Mouse (Mus musculus): ENCODE measurements around the gene Sohlh2. TPM values are rescaled to one million over a fixed set of nuclear protein-coding genes. Genes with fewer than 3 reads are reported as not detected.
"Not testable (repeated sequence)": the region's sequence is repeated elsewhere in the genome, so short reads cannot be mapped to it uniquely, and the experiment has no call there.

Sohlh2 gene
- total RNA-seq (2021), result not detected
- long read RNA-seq, experiment 1, result 0 reads
- long read RNA-seq, experiment 2, result 0 reads

DNA sequence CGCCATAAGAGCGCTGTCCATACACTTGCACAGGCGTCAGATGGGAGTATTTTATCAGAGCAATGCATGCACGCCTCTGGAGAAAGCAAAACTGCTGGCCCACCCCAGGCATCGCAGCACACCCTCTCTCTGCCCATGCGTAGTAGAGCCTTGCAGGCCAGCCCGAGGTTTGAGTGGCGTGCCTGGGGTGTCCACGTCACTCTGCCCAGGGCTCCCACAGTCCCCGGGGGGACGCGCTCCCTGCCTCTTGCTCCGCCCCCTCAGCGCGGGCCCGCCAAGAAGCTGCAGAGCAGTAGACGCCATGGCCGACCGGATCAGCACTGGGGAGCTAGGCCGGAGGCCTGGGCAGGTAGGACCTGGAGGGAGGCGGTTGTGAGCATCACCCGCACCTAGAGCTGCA is at the start of gene Sohlh2:
Sohlh2 (plus strand) TSS at position 263 of the 400 bp plus-strand sequence.
- DNase-seq (ENCODE audit: low spot score), result no peak

DNA sequence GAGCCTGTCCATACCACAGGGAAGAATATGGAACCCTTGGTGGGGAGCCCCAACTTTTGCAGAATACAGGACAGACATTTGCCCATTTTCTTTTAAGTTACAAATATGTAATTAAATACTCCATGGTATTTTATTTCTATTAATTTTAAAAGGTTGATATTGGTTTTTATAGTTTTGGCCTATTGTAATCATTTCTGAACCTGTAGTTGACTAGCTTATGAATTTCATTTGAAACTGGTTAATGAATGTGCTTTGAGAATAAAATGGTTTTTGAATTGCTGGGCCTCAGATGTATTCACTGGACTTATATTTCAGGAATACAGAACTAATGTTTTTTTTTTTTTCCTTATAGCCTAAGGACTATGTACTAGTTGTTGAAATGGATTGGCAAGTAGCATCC is 44.8 kb upstream of the Sohlh2 start, which contains the start of gene Ccdc169:
Ccdc169 (plus strand) TSS at position 301 of the 400 bp plus-strand sequence.
- DNase-seq (ENCODE audit: low spot score), result no peak

DNA sequence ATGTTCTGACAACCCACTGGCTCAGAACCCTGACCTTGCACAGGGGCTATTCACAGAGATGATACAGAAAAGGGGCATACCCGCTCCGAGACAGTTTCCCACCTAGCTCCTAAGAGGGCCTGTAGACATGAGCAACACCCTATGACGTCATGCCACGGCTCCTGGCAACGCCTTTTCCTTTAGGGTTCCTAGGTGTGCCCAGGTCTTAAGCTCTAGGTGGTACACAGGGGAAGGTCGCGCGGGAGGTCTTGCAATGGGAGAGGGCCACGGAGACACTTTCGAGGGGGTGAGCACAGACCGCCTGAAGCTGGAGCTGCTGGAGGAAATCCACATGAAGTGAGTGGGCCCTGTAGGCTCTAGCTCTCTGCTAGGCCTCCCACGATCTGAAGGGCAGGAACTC is 42.0 kb upstream of the Sohlh2 start:
- DNase-seq (ENCODE audit: low spot score), result no peak

DNA sequence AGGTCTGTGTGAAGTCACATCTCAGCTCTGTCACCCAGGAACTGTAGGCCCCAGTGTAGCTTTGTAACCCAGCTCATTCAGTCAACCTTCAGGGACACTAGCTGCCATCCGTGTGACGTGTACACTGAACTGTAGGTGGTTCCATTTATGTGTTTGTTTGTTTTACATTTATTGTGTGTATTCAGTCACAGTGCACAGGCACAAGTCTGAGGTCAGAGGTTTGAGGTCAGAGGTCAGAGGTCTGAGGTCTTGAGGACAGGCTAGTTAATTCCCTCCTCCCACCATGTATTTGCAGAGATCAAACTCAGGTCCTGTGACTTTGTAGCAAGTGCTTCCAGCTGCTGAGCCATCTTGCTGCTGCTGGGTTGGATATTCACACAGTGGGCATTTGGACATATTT is 40.4 kb upstream of the Sohlh2 start:
- DNase-seq (ENCODE audit: low spot score), result no peak

DNA sequence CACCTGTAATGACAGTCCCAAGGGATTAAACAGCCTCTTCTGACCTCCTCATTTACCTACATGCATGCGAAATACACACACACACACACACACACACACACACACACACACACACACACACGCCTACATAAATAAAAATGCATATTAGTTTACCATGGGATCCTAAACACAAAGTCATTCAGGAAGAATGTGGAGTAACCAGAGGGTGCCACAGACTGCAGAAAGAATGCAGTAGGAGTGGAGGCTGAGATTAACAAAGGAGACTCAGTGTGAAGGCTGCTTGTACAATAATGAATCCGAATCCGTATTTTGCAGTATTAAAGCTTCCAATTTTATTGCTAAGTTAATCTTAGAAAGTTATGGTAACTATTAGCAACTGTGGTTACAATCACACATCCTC is 36.9 kb upstream of the Sohlh2 start:
- DNase-seq (ENCODE audit: low spot score), result no peak

DNA sequence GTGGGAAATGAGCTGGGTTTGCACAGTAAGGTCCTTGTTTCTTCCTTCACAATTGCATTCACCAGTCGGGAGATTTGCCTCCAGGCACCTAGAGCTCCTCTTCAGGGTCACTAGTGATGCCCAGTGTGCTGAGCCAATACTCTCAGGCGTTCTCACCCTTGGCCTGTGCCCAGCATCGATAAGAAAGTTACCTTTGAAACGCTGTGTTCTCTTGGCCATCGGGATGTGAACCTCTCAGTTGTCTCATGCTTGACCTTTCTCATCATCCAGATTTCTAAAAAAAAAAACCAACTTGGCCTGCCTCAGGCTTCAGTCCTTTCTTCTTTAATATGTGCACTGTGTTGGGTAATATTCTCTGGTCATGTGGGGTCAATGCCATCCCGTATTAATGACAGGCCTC is 35.4 kb upstream of the Sohlh2 start:
- DNase-seq (ENCODE audit: low spot score), result no peak

DNA sequence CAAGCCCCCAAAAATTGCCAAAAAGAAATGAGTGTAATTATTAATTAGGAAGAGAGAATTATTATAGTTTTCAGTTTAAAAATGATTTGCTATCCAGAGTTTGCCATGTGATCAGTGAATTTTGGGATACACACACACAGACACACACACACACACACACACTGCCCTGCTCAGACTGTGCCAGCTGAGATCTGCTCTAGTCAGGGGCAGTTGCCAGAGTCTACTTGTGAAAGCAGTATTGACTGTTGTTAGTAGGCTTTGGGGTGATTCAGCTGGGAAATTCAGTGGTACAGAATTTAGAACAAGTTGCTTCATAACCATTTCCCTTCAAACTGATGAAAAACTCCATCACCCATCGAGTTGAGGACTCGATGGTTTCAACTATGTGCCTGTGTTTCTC is 34.7 kb upstream of the Sohlh2 start:
- no peak for DNase-seq (ENCODE audit: low spot score)

DNA sequence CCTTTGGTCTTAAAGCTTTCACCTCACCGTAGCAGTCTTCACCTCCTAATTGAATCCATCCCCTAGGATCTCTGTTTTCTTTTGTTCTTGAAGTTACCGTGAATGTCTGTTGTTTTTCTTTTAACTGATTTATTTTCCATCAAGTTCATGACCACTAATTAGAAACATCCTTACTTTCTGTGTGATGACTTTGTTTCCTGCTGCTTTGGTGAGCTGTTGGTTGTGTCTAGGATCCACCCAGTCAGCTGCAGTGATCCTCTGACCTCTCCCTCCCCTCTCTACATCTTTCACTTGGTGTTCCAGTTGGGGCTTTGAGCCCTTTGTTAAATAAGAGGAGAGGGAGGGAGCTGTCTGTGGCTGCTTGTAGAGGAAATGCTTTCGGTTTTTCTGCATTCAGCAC is 33.7 kb upstream of the Sohlh2 start:
- no peak for DNase-seq (ENCODE audit: low spot score)

DNA sequence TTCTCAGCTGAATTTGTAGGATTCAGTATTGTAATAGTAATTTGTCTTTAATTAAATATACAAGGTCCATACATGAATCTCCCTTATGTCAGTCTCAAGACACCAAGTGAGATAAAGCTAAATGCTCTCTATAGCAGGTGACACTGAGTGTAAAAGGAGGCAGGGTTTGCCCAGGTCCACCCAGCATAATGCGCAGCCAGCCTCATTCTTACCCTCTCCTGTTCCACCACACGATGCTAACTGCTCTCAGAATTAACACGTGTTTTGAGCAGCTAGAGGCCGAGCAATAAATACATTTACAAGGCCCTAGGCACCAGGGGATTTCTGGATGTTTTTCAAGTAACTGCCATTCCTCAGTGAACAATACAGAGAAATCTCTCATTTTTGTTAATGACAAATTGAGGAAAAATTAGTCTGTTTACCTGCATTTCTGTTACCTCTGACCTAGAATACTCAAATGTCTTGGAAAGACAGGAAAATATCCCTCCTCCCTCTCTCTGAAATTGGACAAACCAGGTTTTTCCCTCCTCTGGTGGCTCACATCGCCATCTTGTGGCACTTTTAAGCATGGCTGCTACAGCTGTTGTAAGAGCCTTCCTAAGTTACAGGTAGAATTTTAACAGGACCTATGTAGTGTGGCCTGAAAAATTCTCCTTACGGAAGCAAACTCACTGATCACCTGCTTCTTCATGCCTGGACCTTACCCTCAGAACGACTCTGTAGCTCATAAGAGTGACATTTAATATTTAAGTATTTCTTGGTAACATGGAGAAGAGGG is 30.0 kb upstream of the Sohlh2 start:
- DNase-seq (ENCODE audit: low spot score), result peak; percentile 45

DNA sequence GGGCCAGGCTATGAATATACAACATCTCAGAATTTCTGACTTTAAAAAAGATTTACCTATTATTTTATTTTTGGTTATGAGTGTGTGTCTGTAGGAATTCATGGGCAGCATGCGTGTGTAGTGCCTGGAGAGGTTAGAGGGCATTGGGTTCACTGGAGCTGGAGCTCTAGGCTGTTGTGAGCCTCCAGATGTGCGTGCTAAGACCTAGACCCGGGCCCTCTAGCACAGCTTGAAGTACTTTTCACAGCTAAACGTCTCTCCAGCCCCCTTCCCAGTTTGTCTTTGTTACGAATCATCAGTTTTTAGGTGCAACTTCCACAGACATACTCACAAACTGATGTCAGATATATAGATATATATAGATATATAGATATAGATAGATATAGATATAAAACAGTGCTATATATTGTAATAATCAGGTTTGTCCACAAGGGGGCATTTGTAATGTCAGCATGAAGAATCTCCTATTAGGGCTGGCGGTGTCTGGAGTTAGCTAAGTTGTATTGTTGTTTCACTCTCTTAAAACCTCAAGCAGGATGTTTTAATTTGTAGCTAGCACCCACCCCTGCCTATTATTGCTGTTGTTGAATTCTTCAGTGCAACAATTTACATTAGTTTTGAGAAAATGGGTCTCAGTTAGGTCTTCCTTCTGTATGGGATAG is 29.0 kb upstream of the Sohlh2 start:
- DNase-seq (ENCODE audit: low spot score), result no peak

DNA sequence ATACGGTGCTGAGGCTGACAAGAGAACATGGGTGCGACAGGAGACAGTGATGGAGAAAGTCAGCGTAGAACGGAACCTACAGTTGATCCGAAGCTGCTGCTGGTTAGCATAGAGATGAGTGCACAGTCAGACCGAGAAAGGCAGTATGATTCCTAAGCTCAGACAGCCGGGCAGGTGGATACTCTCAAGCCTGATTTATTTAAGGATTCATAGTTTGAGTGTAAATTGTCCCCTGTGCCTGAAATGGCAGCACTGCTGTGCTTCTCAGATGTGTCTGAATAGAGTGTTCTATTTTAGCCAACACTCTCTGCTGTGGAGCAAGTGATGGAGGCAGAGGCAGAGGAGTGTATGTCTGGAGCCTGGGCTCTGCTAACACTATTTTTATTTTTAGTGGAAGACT is 27.7 kb upstream of the Sohlh2 start:
- no peak for DNase-seq (ENCODE audit: low spot score)

DNA sequence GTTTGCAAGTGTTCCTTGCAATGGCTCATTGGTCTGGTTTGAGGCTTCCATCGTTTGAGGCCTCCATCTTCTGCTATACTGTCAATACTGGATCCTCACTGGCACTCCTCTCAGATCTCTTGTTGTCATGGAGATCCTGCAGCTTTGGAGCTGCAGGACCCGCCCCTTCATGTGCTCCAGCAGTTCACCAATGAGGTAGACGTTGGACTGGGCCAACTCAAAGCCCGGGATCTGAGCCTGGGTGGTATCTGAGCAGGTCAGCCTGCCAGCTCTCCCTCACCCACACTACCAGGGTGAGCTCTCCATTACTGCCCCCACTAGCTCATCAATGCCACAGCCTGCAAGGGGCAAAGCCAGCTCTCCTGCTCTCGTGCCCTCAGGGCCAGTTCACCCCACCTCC is 24.4 kb upstream of the Sohlh2 start:
- DNase-seq (ENCODE audit: low spot score), result no peak

DNA sequence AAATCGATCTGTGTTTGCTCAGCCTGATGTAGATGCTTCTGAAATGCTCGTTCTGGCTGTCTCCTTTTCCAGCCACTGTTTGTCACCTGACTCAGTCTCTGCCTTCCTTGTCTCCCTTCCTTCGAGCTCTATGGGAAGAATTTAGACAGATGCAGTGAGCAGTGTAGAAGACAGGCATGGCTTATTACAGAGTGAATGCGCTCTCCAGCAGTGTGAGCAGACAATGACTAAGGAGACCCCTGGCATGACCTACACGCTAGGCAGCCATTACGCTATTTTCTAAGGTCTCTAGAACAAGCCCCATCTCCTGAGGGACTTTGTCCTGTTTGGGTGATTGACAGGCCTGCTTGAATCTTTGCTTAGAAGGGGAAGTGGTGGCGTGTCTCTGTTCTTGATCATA is 20.7 kb upstream of the Sohlh2 start:
- no peak for DNase-seq (ENCODE audit: low spot score)

DNA sequence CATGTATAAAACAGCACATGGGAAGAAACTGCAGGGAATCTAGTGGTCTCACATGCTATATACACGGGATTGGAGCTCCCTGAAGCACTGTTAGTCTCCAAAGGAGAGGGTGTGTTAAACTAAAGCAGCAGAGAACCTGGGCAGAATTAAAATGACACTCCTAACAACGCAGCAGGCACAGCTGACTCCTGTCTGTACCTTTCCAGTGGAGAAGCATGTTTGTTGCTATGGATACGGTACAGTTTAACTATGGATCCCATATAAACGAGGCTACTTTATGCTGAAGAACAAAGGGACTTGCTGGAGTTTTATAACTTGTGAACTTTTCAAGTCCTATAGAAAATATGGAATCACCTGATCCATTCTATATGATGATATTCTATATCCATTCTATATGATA is 18.3 kb upstream of the Sohlh2 start:
- no peak for DNase-seq (ENCODE audit: low spot score)

DNA sequence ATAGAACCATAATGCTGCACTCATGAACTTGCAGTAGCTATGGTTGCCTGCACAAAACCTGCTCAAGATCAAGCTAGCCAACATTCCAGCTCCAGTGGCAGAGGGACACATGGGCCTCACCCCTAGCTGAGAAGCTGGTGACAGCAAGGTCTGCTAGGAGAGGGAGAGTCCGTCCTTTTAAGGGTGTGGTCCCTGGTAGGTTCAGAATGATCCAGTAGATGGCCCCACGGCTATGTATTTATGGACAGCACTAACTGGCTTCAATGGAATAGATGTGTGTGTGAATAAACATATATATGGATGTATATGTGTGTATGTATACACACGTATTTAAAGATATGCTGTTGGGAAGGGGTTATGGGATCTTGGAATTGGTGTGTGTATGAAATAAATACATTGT is 9.3 kb upstream of the Sohlh2 start:
- no peak for DNase-seq (ENCODE audit: low spot score)

DNA sequence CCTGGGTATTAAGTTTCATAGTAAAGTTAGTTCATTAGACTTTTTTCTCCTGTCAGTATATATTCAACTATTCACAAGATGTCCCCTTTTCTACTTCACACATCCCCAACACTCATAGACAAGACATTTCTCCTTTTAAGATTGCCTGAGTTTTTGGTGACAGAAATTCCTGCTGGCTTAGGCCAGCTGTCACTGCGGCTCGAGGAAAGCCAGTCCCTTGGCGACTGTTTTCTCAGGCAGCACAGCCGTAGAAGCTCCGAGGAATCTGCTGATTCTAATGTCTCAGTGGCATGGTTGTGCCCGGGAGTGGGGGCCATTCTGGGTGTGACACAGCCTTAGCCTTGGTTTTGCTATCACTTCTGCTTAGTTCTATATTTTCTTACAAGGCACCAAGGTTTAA is 4.6 kb upstream of the Sohlh2 start:
- no peak for DNase-seq (ENCODE audit: low spot score)

DNA sequence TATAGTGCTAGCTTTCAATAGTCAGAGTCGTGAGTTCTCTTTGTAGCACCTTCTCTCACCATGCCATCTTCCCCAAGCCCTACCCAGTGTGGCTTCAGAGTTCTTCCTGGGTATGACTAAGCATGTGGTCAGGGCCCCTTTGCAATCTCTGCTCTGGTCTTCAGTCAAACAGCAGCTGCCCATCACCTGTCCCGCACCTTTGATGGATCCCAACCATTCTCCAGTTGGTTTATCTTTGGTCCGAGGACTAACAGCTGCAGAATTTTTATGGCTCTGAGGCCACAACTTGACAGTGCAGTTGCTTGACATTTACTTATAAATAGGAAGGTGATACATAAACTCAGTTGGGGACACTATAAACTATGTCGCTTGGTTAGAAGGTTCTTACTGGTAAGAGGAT is 9.8 kb downstream of the Sohlh2 start:
- DNase-seq (ENCODE audit: low spot score), result no peak

DNA sequence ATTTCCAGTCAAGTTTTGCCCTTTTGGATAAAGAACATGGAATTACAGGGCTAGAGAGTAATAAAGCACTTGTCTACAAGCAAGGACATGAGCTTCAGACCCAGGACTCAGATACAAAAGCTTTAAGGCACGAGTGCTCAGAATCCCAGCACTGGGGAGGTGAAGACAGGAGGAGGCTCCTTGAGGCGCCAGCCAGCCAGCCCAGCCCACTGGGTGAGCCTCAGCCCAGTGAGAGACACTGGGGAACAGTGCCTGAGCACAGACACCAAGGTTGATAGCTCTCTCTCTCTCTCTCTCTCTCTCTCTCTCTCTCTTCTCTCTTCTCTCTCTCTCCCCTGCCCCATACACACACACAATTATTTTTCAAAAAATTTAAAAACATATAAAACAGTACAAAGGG is 11.5 kb downstream of the Sohlh2 start:
- no peak for DNase-seq (ENCODE audit: low spot score)

DNA sequence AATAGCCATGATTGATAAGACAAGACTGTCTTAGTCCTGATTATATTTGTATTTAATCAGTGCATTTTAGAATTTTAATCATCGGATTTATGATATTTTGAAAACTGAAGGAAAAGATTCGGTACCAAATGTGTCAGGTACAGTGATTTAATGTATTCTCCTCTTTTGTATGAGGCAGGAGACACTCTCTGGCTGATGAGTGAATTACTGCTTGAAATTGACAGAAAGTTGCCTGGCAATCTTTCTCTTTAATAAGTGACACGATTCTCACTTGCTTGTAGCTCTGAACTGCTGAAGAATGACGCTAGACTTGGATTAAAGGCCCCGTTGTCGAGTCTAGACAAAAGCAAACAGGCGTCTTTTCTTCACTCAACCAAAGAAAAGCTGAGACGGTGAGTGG is 13.0 kb downstream of the Sohlh2 start:
- no peak for DNase-seq (ENCODE audit: low spot score)

DNA sequence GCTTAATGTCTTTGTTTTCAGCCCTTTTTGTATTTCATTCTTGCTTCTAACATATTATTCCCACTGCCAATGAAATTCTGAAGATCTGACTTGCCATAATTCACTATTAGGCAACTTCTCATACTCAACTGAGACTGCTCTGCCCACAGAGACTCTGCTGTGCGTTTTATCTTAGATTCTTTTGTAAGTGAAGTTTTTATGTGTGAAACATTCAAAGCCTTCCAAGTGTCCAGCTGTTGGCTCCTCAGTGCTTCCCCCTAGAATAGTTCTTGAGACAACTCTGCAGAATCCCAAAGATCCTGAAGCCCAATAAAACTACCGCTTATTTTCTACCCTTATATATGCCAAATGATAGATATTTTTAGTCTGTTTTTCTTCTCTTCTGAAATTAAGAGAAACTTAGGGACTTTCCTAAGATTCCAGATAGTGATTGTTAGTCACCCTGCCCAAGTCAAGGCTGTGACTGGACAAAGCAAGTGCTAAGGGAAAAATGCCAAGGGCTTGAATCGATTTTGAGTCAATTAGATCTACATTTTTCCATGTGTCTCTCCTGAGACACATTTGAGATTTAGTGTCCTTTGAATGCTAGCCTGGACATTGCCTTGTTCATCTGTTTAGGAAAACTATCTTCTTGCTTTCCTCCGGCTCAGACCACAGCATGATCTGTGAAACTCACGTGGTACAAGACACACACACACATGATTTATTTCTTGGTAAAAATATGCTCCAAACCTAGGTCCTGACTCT is 13.9 kb downstream of the Sohlh2 start:
- peak; percentile 5 for DNase-seq (ENCODE audit: low spot score)

DNA sequence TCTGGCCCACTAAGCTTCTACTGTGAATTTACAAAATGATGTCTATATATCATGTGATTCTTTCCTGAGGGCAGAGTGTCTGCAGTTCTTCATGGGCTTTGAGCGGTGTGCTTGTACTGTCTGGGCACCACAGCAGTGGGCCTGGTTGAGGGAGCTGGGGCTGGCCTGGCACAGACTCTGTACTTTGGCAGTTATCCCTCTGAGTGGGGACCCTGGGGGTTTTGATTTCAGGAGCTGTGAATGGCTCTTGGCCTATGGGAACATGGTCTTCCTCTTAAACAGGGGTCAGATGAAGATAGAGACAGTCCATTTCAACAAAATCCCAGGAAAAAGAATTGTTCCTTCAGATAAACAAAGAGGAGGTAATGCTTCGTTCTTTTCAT is 14.5 kb downstream of the Sohlh2 start:
- no peak for DNase-seq (ENCODE audit: low spot score)

DNA sequence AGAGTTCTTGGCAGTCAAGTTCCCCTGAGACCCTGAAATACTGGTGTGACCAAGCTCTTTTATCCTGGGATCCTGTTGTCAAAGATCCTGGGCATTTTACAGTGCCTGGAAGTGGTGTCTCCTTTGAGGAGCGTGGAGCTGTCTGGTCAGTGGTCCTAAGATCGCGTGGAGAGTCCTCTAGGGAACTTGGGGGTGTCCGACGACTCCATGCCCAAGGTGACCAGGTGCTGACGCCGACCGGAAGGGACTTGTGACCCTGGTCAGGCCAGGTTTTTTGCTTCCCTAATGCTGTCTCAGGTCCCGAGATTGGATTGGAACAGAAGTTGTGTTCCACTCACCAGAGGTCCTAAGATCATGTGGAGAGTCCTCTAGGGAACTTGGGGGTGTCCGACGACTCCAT is 21.8 kb downstream of the Sohlh2 start:
- DNase-seq (ENCODE audit: low spot score), result not testable (repeated sequence)

DNA sequence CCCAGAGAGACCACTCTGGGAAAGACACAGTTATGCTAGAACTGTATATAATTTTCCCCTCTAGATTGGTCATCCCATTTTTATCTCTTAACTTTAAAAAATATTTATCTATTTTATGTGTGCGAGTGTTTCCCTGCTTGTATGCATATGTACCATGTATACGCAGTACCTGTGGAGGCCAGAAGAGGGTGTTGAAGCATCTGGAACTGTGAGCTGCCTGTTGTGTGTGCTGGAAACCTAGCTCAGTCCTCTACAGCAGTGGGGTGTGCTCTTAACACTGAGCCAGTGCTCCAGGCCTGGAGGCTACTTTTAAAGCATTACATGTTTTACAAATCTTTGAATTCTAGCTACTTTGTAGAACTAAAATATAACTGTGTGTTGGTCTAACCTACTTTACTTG is 24.6 kb downstream of the Sohlh2 start:
- no peak for DNase-seq (ENCODE audit: low spot score)
